Mouse (Mus musculus) heart, postnatal 0 days (tissue): ENCODE data around the gene Hcrtr1.

Experiments
- CTCF ChIP-seq: IDR thresholded peaks from 2 replicates; pipeline ENCODE4 v1.5.1; 2016; ENCODE audit warnings: antibody characterized with exemption, control low read depth, low read depth
- EP300 ChIP-seq: IDR thresholded peaks from 2 replicates; pipeline ENCODE4 v1.6.1; 2016; ENCODE audit warnings: antibody characterized with exemption, low read depth

DNA sequence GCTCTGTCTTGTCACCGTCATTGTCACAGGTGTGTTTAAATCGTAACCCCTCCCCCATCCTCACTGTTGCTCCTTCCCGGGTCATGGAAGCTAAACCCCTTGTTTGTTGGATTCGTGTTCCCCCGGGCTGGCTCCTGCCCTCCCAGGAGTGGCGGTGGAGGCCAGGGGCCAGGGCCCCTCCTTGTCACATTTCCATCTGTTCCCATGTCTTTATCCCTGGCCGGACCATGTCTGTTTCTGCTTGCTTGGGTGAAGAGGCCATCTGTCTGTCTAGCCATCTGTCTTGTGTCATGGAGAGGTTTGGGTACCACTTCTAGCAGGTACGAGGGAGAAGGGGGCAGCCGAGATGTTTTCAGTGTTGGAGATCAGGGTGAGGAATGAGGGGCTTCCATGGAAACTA lies 56.9 kb downstream of the Hcrtr1 start:
- no peak for TF ChIP-seq EP300
- no peak for TF ChIP-seq CTCF
